Mouse (Mus musculus): Measurements from ENCODE around the gene Cysrt1.
"Not testable (repeated sequence)": the region's sequence is repeated elsewhere in the genome, so short reads cannot be mapped to it uniquely, and the experiment has no call there.

DNA sequence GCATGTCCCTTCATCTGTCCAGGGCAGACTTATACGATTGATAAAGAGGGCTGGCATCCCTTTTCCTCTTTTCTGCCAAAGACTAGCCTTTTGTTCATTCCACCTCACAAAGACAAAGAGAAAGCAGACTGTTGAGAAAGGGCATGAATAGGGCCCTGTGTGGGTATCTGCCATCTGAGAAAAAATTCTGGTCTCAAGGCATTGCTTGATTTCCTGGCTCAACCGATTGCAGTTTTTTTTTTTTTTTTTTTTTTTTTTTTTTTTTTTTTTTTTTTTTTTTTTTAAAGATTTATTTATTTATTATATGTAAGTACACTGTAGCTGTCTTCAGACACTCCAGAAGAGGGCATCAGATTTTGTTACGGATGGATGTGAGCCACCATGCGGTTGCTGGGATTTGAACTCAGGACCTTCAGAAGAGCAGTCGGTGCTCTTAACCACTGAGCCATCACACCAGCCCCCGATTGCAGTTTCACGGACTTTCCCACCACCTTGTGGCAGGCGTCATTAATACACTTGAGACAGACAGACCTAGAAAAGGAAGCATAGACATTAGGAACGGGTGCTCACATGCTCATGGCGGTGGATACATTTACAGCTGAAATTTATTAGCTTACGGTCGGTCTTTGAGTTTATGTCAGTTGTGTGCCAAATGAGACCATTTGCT, 14.3 kb upstream of the Cysrt1 start:
- peak; percentile 70 for TF ChIP-seq CTCF (IDR thresholded peaks at IDR 0.05; ENCODE audit: low read depth)
- TF ChIP-seq EP300 (optimal IDR thresholded peaks at IDR 0.05), result not testable (repeated sequence)
